Mouse (Mus musculus) C2C12 (cell line): ENCODE results near the gene Csmd2. TPM values are rescaled to one million over a fixed set of nuclear protein-coding genes. Genes with fewer than 3 reads are reported as not detected.

Experiments
- H3K27me3 ChIP-seq: one replicate; pipeline ENCODE4 v1.6.1; 2011; ENCODE audit not compliant: control insufficient read depth, insufficient read depth, insufficient read length
- H3K36me3 ChIP-seq: one replicate; pipeline ENCODE4 v1.6.1; 2011; ENCODE audit not compliant: control insufficient read depth, insufficient read depth
- H3K4me3 ChIP-seq: one replicate; pipeline ENCODE4 v1.5.1; 2011; ENCODE audit warnings: mild to moderate bottlenecking, control low read depth; ENCODE audit not compliant: poor library complexity, insufficient read depth, severe bottlenecking
- H3K79me2 ChIP-seq: one replicate; pipeline ENCODE4 v1.6.1; 2011; ENCODE audit not compliant: control insufficient read depth, insufficient read depth
- H3K79me3 ChIP-seq: one replicate; pipeline ENCODE4 v1.6.1; 2011; ENCODE audit warnings: low read depth, control low read depth
- H3ac ChIP-seq: one replicate; pipeline ENCODE3; 2011; ENCODE audit warnings: low read depth; ENCODE audit not compliant: control insufficient read depth, insufficient read length
- CEBPB ChIP-seq: IDR thresholded peaks from one replicate; pipeline ENCODE4 v1.6.1; 2011; ENCODE audit warnings: low read depth, mild to moderate bottlenecking, control low read depth, moderate library complexity
- CTCF ChIP-seq: IDR thresholded peaks from one replicate; pipeline ENCODE4 v1.5.1; 2011; ENCODE audit not compliant: control insufficient read depth, insufficient read depth, insufficient read length
- FOSL1 ChIP-seq: IDR thresholded peaks from one replicate; pipeline ENCODE4 v1.8.0; 2011; ENCODE audit warnings: mild to moderate bottlenecking, low read length; ENCODE audit not compliant: poor library complexity, insufficient read depth, severe bottlenecking
- MAX ChIP-seq: IDR thresholded peaks from one replicate; pipeline ENCODE4 v1.6.1; 2011; ENCODE audit warnings: mild to moderate bottlenecking, control low read depth
- MYOD1 ChIP-seq: IDR thresholded peaks from one replicate; pipeline ENCODE4 v1.6.1; 2011; ENCODE audit warnings: low read depth; ENCODE audit not compliant: control insufficient read depth, insufficient read length
- MYOG ChIP-seq: IDR thresholded peaks from one replicate; pipeline ENCODE4 v1.6.1; 2011; ENCODE audit not compliant: control insufficient read depth, insufficient read length; ENCODE audit errors: extremely low read depth
- USF1 ChIP-seq: IDR thresholded peaks from one replicate; pipeline ENCODE4 v1.6.1; 2011; ENCODE audit warnings: low read depth, mild to moderate bottlenecking, control low read depth, moderate library complexity
- polyA plus RNA-seq: library from polyadenylated mRNA; unstranded; fragments of >200 nt; fragmentation: generic; extraction: Trizol; gene quantifications from one replicate; pipeline ENCODE4 v1.2.1, GENCODE M21; 2012; ENCODE audit warnings: missing spikeins

The Csmd2 gene
- polyA plus RNA-seq, 1 experiment = not detected

DNA sequence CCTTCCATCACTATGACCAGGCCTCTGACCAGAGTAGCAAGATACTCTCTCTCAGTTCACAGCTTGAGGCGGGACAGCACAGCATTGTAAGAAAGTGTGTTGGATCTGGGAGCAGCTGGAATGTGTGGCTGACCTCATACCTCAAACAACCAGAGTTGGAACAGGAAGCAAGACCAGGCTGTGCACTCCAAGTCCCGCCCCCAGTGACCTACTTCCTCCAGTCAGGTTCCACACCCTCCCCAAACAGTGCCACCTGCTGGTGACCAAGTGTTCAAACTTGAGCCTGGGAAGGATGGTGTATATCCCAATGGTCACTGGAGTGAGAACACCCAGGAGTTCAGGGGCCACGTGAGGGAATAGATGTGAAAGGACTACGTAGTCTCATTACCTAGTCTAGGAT lies 330.3 kb downstream of the Csmd2 start:
- Histone ChIP-seq H3K4me3 (no peak overlapping the region), H3K27me3 (no peaks in the 10 kb centered on the region), H3K36me3 (no peaks in the 10 kb centered on the region), H3K79me2 (no peaks in the 10 kb centered on the region), H3ac (no peak overlapping the region), H3K79me3 (no peaks in the 10 kb centered on the region)
- TF ChIP-seq MYOG = no peak
- TF ChIP-seq CTCF = no peak
- TF ChIP-seq MYOD1 = no peak

DNA sequence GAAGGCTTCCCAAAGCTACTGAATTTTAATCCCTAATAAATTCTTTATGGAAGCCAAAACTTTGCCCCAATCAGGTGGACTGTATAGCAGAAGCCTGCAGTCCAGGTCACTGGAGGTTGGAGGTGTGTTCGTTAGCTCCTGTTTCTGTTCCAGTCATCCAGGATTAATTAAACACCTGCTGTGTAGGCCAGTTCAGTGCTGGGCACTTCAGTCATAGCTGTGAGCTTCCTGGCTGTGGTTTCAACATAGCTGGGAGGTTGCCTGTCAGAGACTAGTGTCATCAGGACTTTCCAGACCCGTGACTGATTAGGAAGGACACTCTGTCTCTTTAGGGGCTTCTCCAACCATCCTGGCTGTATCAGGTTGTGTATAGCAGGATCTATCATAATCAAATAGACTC lies 337.9 kb downstream of the Csmd2 start:
- Histone ChIP-seq H3K27me3 (no peaks in the 10 kb centered on the region), H3ac (no peak overlapping the region), H3K36me3 (no peaks in the 10 kb centered on the region), H3K4me3 (no peak overlapping the region), H3K79me3 (no peaks in the 10 kb centered on the region), H3K79me2 (no peaks in the 10 kb centered on the region)
- TF ChIP-seq CTCF (no peak), MAX (no peak), MYOG (no peak), MYOD1 (no peak), USF1 (no peak), CEBPB (no peak)

- H3K36me3 ChIP-seq = no peaks in the 10 kb centered on the region
- H3K27me3 ChIP-seq = no peaks in the 10 kb centered on the region
- no peak for TF ChIP-seq CTCF
- TF ChIP-seq CEBPB = no peak
- no peak for TF ChIP-seq MYOG
- TF ChIP-seq MAX = no peak
- no peak overlapping the region for H3ac ChIP-seq
- no peak overlapping the region for H3K4me3 ChIP-seq
- no peaks in the 10 kb centered on the region for H3K79me3 ChIP-seq
- no peaks in the 10 kb centered on the region for H3K79me2 ChIP-seq
These were observed 339.1 kb downstream of the Csmd2 start for GRCm38 (mm10) chr4:128326755-128327154.

DNA sequence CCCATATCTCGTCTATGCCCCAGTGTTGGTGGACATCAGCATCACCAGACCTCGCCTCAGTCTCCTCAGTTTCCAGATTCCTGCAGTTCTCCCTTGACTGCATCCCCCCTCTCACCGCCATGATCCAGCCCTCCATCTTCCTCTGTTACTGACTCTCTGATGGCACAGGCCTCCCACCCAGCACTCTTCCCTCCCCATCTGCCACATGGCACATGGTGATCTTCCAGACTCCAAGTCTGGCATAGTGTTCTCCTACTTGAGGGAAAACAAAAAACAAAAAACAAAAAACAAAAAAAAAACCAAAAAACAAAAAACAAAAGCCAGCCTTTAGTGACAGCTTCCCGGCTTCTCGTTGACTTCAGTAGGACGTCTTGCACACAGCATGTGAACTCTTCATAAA lies 339.8 kb downstream of the Csmd2 start:
- TF ChIP-seq MAX (no peak), MYOD1 (no peak), MYOG (no peak), USF1 (no peak), CEBPB (no peak), CTCF (no peak), FOSL1 (no peak)
- no peak overlapping the region for H3K4me3 ChIP-seq
- no peaks in the 10 kb centered on the region for H3K79me2 ChIP-seq
- no peak overlapping the region for H3ac ChIP-seq
- no peaks in the 10 kb centered on the region for H3K27me3 ChIP-seq
- H3K79me3 ChIP-seq = no peaks in the 10 kb centered on the region
- H3K36me3 ChIP-seq = no peaks in the 10 kb centered on the region

- no peaks in the 10 kb centered on the region for H3K79me2 ChIP-seq
- no peaks in the 10 kb centered on the region for H3K79me3 ChIP-seq
- no peaks in the 10 kb centered on the region for H3K36me3 ChIP-seq
- H3K4me3 ChIP-seq = no peak overlapping the region
- no peak for TF ChIP-seq USF1
- TF ChIP-seq MAX = no peak
- no peak for TF ChIP-seq MYOG
- TF ChIP-seq FOSL1 = no peak
- TF ChIP-seq CTCF = no peak
- TF ChIP-seq MYOD1 = no peak
- no peak for TF ChIP-seq CEBPB
- no peaks in the 10 kb centered on the region for H3K27me3 ChIP-seq
- no peak overlapping the region for H3ac ChIP-seq
These were observed 342.9 kb downstream of the Csmd2 start for GRCm38 (mm10) chr4:128330519-128330918.

DNA sequence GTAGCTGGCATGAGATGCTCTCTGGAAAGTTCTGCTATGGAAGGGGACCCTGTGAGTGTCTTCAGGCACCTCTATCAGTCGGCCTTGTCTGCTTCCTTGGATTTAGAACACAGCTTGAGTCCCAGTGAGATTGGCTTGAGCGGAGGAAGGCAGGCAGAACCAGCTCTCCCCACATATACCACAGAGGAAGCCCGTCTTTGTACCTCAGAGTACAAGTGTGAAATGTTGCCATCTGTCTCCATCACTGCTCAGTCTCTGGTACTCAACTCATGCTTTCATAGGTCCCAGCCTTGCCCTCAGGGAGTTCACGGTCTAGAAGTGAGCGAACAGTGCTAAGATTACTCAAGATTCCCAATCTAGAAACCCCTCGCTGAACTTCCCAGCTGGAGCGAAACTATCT lies 352.8 kb downstream of the Csmd2 start:
- no peaks in the 10 kb centered on the region for H3K27me3 ChIP-seq
- no peak overlapping the region for H3ac ChIP-seq
- H3K79me3 ChIP-seq = no peaks in the 10 kb centered on the region
- TF ChIP-seq FOSL1 = no peak
- no peak for TF ChIP-seq MAX
- no peak for TF ChIP-seq MYOG
- TF ChIP-seq CTCF = no peak
- no peak for TF ChIP-seq USF1
- TF ChIP-seq MYOD1 = no peak
- TF ChIP-seq CEBPB = no peak
- no peak overlapping the region for H3K4me3 ChIP-seq
- H3K36me3 ChIP-seq = no peaks in the 10 kb centered on the region
- no peaks in the 10 kb centered on the region for H3K79me2 ChIP-seq
